Mouse (Mus musculus) testis, postnatal 14 days (tissue): Measurements from ENCODE around the gene Accs.

Source experiments
- DNase-seq: peaks from one replicate; pipeline ENCODE4 v3.0.0; 2021; ENCODE audit warnings: low spot score

Gene Accs

DNA sequence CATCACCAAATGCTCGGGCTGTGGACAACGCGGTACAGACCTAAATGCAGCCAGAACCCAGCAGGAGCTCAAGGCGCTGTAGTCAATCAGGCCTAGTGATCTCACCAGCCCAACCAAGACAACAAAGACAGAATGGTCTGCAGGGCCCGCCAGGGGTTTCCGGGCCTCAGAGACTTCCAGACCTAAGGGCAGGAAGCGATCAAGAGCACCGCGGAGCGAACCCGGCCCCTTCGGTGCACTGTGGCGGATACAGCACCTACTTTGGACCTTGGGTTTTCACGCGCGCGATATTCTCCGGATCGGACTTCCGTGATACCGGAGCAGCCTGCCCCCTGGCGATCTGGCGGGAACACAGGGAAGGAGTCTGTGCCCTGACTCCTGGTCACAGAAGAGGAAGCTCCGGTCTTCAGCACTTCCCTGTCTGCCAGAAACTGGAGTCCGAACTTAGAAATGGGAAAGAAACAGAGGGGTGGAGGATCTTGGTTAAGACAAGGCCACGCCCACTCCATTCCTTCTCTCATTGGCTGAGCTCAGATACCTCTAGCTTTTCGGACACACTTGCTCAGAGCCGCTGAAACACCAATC, at the start of gene Accs:
TSS of gene Accs (minus strand) at position 439 of the 585 bp plus-strand sequence.
- peak; percentile 76 for DNase-seq

DNA sequence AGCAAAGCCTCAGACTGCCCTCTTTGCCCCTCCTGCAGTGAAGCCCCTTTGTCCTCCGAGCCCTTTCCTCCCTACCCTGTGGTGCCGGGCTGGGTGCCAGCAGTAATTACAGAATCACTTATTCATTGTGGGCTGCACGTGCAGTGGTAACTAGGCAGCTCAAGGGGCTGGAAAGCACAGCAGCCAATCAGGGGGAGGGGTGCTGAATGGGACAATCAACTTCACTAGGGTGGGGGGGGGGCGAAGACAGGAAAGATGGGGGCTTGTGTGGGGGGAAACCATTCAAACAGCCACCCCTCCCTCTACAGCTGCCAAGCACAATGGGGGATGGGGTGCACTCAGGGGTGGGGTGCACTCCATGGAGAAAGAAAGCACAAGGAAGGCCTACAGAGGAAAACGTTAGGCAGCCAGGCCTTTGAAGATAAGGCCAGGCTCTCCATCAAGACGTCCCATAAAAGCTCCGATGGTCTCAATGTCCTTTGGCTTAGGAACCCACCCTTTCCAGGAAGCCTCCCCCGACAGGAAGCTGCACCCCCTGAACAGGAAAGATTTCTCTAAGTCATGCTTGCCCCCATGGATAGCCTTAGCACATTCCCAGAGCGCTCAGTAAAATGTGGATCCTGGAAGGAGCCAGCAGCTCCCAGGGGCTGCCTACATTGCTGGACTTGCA, 42.0 kb upstream of the Accs start:
- DNase-seq = no peak

DNA sequence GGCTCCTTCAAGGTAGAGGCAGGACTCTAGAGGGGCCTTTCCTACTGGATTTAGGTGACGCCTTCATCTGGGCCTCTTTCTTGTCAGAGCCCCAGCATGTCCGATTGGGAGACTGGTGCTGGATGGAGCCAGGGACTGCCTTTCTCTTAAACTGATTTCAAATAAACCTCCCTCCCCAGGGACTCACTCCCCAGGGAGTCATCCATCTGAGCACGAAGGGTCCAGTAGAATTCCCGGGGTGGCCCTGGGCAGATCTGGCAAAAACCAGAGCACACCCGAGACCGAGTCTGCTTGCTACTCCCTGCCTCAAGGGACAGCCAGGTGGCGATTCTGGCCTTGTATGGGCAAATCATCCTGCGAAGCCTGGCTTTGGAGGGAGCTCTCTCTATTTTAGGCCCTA, 40.4 kb upstream of the Accs start:
- DNase-seq = no peak

- no peak for DNase-seq
These were observed 39.3 kb upstream of the Accs start for GRCm38 (mm10) chr2:93889071-93889470.

- DNase-seq = no peak
These were observed 38.6 kb upstream of the Accs start for GRCm38 (mm10) chr2:93888366-93888765.

GRCm38 (mm10) chr2:93887273-93887672, 37.5 kb upstream of the Accs start:
- DNase-seq = no peak

DNA sequence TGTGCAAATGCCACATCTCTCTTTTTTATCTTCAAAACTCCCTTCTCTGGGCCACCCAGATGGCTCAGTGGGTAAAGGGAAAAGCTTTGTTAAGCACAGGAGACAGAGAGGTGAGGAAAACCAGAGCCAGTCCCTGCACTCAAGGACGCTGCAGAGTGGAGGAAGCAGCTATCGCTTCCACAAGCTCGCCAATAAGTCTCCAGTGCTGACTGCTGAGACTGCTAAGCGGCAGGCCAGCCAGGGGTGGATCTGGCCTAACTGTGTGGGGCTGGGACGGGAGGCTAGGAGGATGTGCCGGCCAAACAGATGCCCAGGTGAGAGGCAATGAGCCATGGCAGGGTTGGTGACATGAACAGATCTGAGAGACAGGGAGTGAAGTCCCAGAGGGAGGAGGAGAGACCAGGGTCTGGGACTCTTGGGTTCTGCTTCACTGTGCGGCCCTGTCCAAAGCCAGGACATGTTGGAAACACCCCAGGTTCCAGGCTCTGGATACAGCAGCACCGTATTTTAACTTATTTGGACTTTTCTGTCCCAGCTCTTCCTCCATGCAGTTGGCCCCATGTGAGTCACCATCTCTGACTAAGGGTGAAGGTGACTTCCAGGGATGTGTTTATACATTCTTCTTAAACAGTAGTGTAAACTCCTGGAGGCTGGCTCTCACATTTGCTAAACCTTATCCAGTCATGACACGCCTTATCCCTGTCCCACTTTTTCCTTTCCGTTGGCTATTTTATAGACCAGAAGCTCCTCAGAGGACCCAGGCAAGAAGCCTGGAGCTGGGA, 36.5 kb upstream of the Accs start:
- DNase-seq = no peak

- no peak for DNase-seq
These were observed 33.3 kb upstream of the Accs start for GRCm38 (mm10) chr2:93883066-93883465.

DNA sequence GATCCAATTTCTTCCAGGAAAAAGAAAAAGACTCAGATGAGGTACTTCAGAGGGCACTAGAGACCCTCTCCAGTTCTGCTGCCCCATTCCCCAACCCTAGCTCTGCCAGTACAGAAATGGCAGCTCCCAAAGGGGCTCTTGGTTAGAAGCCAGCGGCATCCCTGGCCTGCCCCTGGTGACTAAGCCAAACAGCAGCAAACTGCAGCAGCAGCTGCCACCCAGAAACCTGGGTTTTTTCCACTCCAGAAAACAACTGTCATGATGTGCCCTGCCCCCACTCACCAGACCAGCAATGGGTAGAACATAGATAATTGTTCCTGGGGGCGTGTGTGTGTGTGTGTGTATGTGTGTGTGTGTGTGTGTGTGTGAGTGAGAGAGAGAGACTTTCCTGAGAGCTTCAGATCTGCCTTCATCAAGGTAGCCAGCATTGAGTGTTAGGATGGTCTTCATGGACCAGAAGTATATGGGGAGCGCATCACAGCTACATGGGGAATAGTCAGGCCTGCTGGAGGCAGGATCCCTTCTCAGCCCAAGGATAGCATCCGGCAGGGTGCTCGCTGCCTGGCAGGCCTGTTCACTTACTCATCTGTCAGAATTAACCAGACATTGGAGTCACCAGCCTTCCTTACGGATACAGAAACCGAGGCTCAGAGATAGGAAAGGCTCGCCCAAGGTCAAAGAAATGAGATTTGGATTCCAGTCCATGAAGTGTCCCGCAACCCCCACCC, 32.1 kb upstream of the Accs start:
- DNase-seq = no peak

DNA sequence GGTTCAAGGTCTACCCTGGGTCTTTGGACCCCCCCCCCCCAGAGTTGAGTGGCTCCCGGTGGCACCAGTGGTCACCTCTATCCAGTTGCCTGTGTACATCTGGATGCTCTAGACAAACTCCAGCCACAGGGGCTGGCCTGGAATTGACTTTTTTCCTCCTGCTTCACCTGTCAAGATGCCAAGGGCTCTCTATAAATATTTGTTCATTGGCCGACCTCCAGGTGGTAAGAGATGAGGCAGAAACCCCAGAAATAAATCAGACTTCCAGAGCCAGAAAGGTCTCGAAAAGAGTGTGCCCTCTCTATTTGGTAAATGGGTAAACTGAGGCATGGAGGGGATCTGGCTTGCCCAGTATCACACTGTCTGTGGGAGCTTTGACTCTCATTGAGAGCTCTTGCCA, 31.2 kb upstream of the Accs start:
- DNase-seq = no peak

DNA sequence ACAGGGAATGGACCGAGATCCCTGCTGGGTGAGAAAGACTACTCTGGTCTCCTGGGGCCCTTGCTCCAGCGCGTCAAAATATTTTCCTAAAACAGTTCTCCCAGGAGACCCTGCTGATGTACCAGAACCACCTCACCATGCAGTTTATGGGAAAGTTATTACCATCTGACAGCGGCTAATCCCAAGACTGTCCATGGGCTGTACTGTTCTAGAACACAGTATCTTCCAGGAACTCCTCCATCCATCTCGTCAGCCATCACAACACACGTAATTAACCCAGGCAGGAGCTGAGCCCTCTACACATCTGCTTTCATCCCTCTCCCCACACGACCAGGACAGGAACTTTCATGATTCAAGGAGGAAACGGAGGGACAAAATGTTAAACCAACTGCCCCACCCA, 30.7 kb upstream of the Accs start:
- DNase-seq = no peak

- no peak for DNase-seq
These were observed 27.3 kb upstream of the Accs start for GRCm38 (mm10) chr2:93877005-93877404.

- DNase-seq = no peak
These were observed 24.9 kb upstream of the Accs start for GRCm38 (mm10) chr2:93874606-93875005.

DNA sequence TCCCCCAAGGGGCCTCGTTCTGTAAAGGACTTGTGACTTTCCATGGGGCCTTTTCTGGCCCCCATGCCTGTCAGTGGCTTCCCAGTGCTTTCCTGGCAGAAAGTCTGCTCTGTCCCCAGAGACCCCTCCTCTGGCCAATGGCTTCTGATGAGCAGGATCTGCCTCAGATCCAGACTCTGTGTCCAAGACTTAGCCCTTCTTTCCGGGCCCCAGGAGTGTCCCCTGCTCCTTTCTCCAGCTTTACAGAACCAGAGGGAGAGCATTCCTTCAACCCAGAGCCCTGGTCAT, 24.4 kb upstream of the Accs start:
- DNase-seq = no peak

GRCm38 (mm10) chr2:93873449-93874226, 23.9 kb upstream of the Accs start:
- DNase-seq = no peak

GRCm38 (mm10) chr2:93872257-93872656, 22.5 kb upstream of the Accs start:
- no peak for DNase-seq

DNA sequence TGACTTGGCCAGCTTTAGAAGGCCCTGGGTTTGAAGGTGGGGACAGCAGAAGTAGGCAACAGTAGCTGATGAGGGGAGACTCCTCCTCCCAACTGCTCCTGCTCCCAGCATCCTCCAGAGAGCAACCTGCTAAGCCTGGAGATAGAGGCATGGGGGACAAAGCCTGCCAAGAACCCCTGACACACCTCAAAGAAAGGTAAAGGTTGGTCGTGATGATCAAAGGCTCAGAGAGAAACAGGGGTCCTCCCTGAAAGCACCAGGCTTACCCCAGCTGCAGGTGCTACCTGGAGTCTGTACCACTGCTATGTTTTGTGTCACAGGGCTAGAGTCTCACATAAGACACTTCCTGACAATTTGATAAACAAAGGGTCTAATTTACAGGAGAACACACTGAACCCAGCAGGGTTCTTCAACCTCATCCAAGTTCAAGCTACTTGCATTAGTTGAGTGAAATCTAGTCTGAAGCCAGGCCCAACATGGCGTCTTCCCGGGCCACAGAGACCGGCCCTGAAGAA, 21.7 kb upstream of the Accs start:
- DNase-seq = no peak

- peak; percentile 38 for DNase-seq
These were observed 21.1 kb upstream of the Accs start for GRCm38 (mm10) chr2:93870842-93871241.

DNA sequence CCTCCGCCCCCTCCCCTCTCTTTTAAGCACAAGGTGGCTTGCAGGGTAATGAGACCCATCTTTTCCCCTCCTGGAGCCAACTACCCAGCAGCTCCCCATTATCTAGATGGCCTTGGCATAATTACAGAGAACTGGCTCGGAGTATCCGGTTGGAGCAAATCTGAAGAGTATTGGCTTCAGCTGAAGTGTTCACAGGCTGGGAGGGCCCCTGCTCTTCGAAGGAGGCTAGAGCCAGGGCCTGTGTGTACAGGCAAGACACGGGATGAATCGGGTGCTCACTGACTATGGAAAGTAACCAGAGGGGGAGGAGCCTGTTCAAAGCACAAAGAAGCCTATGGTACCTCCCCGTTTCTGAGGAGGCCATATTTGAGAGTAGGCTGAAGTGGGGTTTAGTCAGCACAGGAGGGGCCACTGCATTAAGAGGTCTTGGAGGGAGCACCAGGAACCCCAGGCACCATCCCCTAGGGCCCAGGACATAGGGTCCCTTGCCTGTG, 19.4 kb upstream of the Accs start, which contains the start of gene Accsl:
TSS of gene Accsl (minus strand) at position 51 of the 494 bp plus-strand sequence.
- DNase-seq = no peak

GRCm38 (mm10) chr2:93868566-93868965, 18.8 kb upstream of the Accs start:
- no peak for DNase-seq

- DNase-seq = no peak
These were observed 13.5 kb upstream of the Accs start for GRCm38 (mm10) chr2:93863229-93863628.

GRCm38 (mm10) chr2:93858845-93859244, 9.1 kb upstream of the Accs start:
- no peak for DNase-seq
